Mouse (Mus musculus): ENCODE results near the gene Frmpd1. TPM values are rescaled to one million over a fixed set of nuclear protein-coding genes. Genes with fewer than 3 reads are reported as not detected.

The Frmpd1 gene
- 4.3 and 5.3 TPM in 2 replicates for polyA plus RNA-seq (2014; fragmentation: Nextera tagmentation; extraction: Ambion mirVana)

DNA sequence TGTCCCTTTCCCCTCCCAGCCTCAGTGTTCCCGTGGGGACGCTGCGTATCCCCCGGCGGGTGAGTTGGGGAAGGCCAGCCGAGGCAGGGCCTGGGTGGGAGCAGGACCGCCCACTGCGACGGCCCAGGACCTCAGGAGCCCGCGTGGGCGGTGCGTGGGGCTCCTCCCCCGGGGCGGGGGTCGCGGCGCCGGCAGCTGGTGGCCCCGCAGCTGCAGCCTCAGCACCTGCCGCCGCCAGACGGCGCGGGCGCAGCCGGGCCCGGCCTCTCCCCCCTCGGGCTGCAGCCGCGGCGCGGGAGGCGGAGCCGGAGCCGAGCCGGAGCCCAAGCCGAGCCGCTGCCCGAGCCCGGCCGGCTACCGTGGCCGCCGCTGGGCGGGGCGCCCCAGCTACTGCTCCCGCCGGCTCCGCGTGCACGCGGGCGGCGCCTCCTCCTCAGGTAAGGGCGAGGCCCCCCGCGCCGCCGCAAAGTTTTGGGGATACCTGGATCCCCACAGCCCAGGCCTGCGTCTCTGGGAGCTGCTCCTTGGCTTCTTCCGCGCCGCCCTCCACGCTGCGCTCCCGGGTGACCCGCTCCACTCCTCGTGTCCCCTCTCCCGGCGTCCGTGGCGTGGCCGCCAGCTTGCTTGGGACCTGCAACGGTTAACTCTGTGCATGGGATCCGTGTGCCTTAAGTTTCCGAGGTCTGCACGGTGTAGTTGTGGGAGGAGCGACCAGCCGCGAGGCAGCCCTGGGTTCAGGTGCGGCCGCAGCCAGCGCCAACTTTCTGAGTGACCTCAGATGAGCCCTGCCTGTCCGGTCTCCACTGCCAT, at the start of gene Frmpd1:
TSS of gene Frmpd1 (plus strand) at position 355 of the 810 bp plus-strand sequence.
- Histone ChIP-seq H3K9ac (ENCODE audit: low read depth, low read length) (peak within 1 kb of the TSS; percentile 71), H3K4me1 (ENCODE audit: control insufficient read depth, insufficient read depth, low read length) (0 out of 2 replicates have a peak, but pooled peaks cover 4% of the 10 kb centered on the region), H3K4me2 (ENCODE audit: low read depth, low read length) (peak within 1 kb of the TSS; percentile 100), H3K27ac (replicated peaks; ENCODE audit: low read depth, low read length) (no peak within 1 kb of the TSS), H3K9me3 (ENCODE audit: control insufficient read depth, low read length) (no peaks in the 10 kb centered on the region), H3K36me3 (ENCODE audit: control insufficient read depth, insufficient read depth, low read length) (no peaks in the 10 kb centered on the region), H3K4me3 (ENCODE audit: low read depth, low read length) (peak within 1 kb of the TSS; percentile 69), H3K27me3 (replicated peaks; ENCODE audit: control insufficient read depth, insufficient read depth, low read length) (peaks cover 23% of the 10 kb centered on the region)
- peak; percentile 78 for DNase-seq (ENCODE audit: low spot score)
- under 1% methylated on average over 27 of the region's 85 CpGs for WGBS
- ATAC-seq (ENCODE audit: low read depth): peak; percentile 91

DNA sequence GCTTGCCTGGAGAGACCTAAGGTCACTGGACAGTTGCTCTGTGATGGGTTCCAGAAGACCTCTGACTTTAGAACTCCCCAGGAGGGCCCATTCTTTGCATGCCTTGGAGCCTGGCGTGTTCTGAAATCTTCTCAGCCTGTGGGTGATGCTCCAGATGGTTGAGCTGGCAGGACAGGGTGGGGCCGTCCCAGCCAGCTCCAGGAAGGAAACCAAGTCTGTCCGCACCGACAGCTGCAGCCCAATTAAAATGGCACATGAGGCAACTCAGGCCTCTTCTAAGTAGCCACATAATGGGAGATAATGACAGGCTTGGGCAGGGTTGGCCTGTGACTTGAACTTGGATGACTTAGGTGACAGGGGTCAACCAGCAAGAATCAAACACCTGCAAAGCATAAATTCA, 47.0 kb upstream of the Frmpd1 start:
- Histone ChIP-seq H3K36me3 (ENCODE audit: control insufficient read depth, insufficient read depth, low read length) (no peaks in the 10 kb centered on the region), H3K4me2 (ENCODE audit: low read depth, low read length) (no peak overlapping the region), H3K9ac (ENCODE audit: low read depth, low read length) (no peak overlapping the region), H3K9me3 (ENCODE audit: control insufficient read depth, low read length) (no peaks in the 10 kb centered on the region), H3K4me3 (ENCODE audit: low read depth, low read length) (no peak overlapping the region), H3K27me3 (replicated peaks; ENCODE audit: control insufficient read depth, insufficient read depth, low read length) (no peaks in the 10 kb centered on the region), H3K27ac (replicated peaks; ENCODE audit: low read depth, low read length) (no peak overlapping the region), H3K4me1 (ENCODE audit: control insufficient read depth, insufficient read depth, low read length) (no peaks in the 10 kb centered on the region)
- no peak for ATAC-seq (ENCODE audit: low read depth)
- no peak for DNase-seq (ENCODE audit: low spot score)
- 22% methylated on average over 4 of the region's 4 CpGs for WGBS

DNA sequence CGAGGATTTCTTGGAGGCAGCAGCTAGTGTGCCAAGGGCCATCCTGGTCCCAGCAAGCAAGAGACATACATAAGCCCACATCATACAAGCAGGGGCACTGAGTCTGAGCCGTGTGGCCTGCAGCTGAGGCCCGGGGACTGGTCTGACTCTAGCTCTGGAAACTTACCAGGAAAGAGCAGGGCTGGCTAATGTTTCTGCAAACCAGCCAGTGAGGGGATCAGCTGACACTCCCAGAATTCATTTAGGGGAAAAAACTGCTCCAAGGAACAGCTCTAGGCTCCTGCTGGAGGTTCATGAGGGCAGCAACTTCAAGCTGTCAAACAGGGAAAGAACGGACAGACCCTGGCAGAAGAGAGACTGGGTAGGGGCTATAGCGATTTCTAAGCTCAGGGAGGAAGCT, 42.8 kb upstream of the Frmpd1 start:
- ATAC-seq (ENCODE audit: low read depth) (no peak), DNase-seq (ENCODE audit: low spot score) (no peak)
- Histone ChIP-seq H3K36me3 (ENCODE audit: control insufficient read depth, insufficient read depth, low read length) (no peaks in the 10 kb centered on the region), H3K4me2 (ENCODE audit: low read depth, low read length) (no peak overlapping the region), H3K9ac (ENCODE audit: low read depth, low read length) (no peak overlapping the region), H3K9me3 (ENCODE audit: control insufficient read depth, low read length) (no peaks in the 10 kb centered on the region), H3K4me3 (ENCODE audit: low read depth, low read length) (no peak overlapping the region), H3K27ac (replicated peaks; ENCODE audit: low read depth, low read length) (no peak overlapping the region), H3K27me3 (replicated peaks; ENCODE audit: control insufficient read depth, insufficient read depth, low read length) (no peaks in the 10 kb centered on the region), H3K4me1 (ENCODE audit: control insufficient read depth, insufficient read depth, low read length) (no peaks in the 10 kb centered on the region; the same call in 1 of the 2 replicates)
- 54% methylated on average over 5 of the region's 5 CpGs for WGBS

DNA sequence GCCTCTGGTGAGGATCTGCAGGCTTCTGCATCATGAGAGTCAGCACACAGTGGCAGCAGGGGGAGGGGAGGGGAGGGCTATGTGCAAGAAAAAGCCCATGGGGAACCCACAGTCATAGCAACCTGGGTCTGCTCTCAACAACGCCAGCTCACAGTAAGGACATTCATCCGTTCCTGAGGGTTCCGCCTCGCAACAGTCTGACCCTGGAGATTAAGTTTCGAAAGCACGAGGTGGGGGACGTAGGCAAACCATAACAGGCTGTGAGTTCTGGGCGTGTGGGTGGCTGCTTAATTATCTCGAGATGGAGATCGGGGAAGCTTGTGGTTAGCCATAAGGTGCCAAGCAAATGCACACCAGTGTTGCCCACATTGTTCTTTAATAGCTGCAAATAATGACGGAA, 42.3 kb upstream of the Frmpd1 start:
- ATAC-seq (ENCODE audit: low read depth): peak; percentile 74

DNA sequence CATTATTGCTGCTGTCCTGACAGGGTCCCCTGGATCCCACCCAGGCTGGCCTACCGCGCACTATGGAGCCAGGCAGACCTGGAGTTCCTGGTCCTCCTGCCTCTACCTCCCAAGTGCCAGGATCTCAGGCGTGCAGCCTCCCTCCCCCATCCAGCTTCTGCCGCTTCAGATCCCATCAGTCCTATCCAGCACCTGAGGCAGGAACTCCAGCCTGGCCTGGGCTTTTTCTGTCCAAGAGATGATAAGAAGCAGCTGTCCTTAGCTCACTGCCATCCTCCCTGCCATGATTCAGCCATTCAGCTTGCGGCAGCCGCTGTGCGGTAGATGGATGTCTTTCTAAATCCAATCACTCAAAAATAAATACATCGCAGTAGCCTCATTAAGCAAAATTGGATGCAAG, 41.7 kb upstream of the Frmpd1 start:
- WGBS: 58% methylated on average over 8 of the region's 8 CpGs
- Histone ChIP-seq H3K4me3 (ENCODE audit: low read depth, low read length) (no peak overlapping the region), H3K9me3 (ENCODE audit: control insufficient read depth, low read length) (no peaks in the 10 kb centered on the region), H3K36me3 (ENCODE audit: control insufficient read depth, insufficient read depth, low read length) (no peaks in the 10 kb centered on the region), H3K9ac (ENCODE audit: low read depth, low read length) (no peak overlapping the region), H3K27ac (replicated peaks; ENCODE audit: low read depth, low read length) (no peak overlapping the region), H3K4me2 (ENCODE audit: low read depth, low read length) (no peak overlapping the region), H3K4me1 (ENCODE audit: control insufficient read depth, insufficient read depth, low read length) (no peaks in the 10 kb centered on the region; the same call in 1 of the 2 replicates), H3K27me3 (replicated peaks; ENCODE audit: control insufficient read depth, insufficient read depth, low read length) (no peaks in the 10 kb centered on the region)
- ATAC-seq (ENCODE audit: low read depth) (no peak; the same call in 1 of the 2 replicates), DNase-seq (ENCODE audit: low spot score) (no peak)

More for the DNA sequence above, 42.3 kb upstream of the Frmpd1 start:
- H3K9me3 ChIP-seq (ENCODE audit: control insufficient read depth, low read length): no peaks in the 10 kb centered on the region
- H3K27ac ChIP-seq (replicated peaks; ENCODE audit: low read depth, low read length): no peak overlapping the region
- H3K4me1 ChIP-seq (ENCODE audit: control insufficient read depth, insufficient read depth, low read length): no peaks in the 10 kb centered on the region; the same call in 1 of the 2 replicates
- 28% methylated on average over 11 of the region's 11 CpGs for WGBS
- H3K9ac ChIP-seq (ENCODE audit: low read depth, low read length): no peak overlapping the region
- no peaks in the 10 kb centered on the region for H3K36me3 ChIP-seq (ENCODE audit: control insufficient read depth, insufficient read depth, low read length)
- peak overlapping the region; percentile 13; the same call in 1 of the 2 replicates for H3K4me2 ChIP-seq (ENCODE audit: low read depth, low read length)
- peak; percentile 65 for DNase-seq (ENCODE audit: low spot score)
- H3K4me3 ChIP-seq (ENCODE audit: low read depth, low read length): no peak overlapping the region
- H3K27me3 ChIP-seq (replicated peaks; ENCODE audit: control insufficient read depth, insufficient read depth, low read length): no peaks in the 10 kb centered on the region

DNA sequence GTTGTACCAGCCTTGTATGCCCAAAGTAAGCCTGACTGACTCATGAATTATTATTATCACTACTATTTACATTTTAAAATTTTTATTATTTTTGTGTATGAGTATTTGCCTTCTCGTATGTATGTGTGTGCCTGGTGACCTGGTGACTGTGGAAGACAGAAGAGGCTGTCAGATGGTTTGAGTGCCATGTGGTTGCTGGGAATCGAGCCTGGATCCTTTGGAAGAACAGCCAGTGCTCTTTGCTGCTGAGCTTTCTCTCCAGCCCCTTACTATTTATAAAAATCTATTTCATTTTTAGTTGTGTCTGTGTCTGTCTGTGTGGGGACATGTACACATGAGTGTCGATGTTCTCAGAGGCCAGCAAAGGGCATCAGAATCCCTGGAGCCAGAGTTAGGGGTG, 28.2 kb upstream of the Frmpd1 start:
- ATAC-seq (ENCODE audit: low read depth) (no peak), DNase-seq (ENCODE audit: low spot score) (no peak)
- WGBS: 69% methylated on average over 3 of the region's 3 CpGs
- no peaks in the 10 kb centered on the region for H3K27me3 ChIP-seq (replicated peaks; ENCODE audit: control insufficient read depth, insufficient read depth, low read length)
- no peaks in the 10 kb centered on the region for H3K36me3 ChIP-seq (ENCODE audit: control insufficient read depth, insufficient read depth, low read length)
- H3K4me2 ChIP-seq (ENCODE audit: low read depth, low read length): no peak overlapping the region
- H3K9me3 ChIP-seq (ENCODE audit: control insufficient read depth, low read length): no peaks in the 10 kb centered on the region
- no peaks in the 10 kb centered on the region for H3K4me1 ChIP-seq (ENCODE audit: control insufficient read depth, insufficient read depth, low read length)
- H3K4me3 ChIP-seq (ENCODE audit: low read depth, low read length): no peak overlapping the region
- no peak overlapping the region for H3K27ac ChIP-seq (replicated peaks; ENCODE audit: low read depth, low read length)
- H3K9ac ChIP-seq (ENCODE audit: low read depth, low read length): no peak overlapping the region

DNA sequence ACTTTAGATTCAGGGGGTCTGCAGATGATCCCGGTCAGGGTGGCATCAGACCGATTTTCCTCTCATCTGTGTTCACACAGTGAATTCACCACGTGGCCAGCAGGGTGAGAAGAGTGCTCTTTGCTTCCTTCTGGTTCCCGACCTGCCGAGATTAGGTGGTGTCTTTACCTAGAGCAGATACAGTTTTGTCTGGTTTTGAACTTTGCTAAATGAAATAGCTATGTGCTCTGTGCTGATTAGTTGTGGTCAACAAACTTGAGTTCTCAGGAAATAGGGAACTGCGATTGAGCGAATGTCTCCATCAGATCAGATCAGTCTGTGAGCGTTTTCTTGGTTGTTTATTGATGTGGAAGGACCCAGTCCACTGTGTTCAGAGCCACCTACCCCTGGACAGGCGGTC, 26.1 kb upstream of the Frmpd1 start:
- no peak overlapping the region for H3K9ac ChIP-seq (ENCODE audit: low read depth, low read length)
- no peaks in the 10 kb centered on the region for H3K36me3 ChIP-seq (ENCODE audit: control insufficient read depth, insufficient read depth, low read length)
- WGBS: 70% methylated on average over 9 of the region's 9 CpGs
- H3K4me3 ChIP-seq (ENCODE audit: low read depth, low read length): no peak overlapping the region
- DNase-seq (ENCODE audit: low spot score): no peak
- no peak for ATAC-seq (ENCODE audit: low read depth)
- no peak overlapping the region for H3K27ac ChIP-seq (replicated peaks; ENCODE audit: low read depth, low read length)
- no peaks in the 10 kb centered on the region for H3K4me1 ChIP-seq (ENCODE audit: control insufficient read depth, insufficient read depth, low read length)
- no peaks in the 10 kb centered on the region for H3K27me3 ChIP-seq (replicated peaks; ENCODE audit: control insufficient read depth, insufficient read depth, low read length)
- no peaks in the 10 kb centered on the region for H3K9me3 ChIP-seq (ENCODE audit: control insufficient read depth, low read length)
- no peak overlapping the region for H3K4me2 ChIP-seq (ENCODE audit: low read depth, low read length)

DNA sequence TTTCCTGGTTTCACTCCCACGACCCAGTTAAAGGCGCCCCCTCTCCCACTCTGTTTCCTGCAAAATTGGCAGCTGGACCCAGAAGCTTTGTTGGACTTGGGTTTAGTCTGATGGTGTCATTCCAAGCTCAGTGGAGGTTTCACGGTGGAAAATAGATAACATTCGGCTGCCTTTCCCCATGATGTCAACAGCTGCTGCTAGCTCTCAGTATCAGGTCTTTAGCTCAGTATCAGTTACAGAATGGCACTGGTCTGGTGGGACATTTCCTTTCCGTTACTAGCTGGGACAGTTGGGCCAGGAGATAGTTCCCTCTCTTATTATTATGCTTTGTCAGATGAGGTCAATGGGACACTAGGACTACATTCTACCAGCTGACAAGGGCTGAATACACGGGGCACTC, 23.9 kb upstream of the Frmpd1 start:
- ATAC-seq (ENCODE audit: low read depth) (no peak), DNase-seq (ENCODE audit: low spot score) (peak; percentile 8)
- H3K4me1 ChIP-seq (ENCODE audit: control insufficient read depth, insufficient read depth, low read length): no peaks in the 10 kb centered on the region
- WGBS: 69% methylated on average over 6 of the region's 6 CpGs
- H3K4me2 ChIP-seq (ENCODE audit: low read depth, low read length): no peak overlapping the region
- no peaks in the 10 kb centered on the region for H3K9me3 ChIP-seq (ENCODE audit: control insufficient read depth, low read length)
- no peaks in the 10 kb centered on the region for H3K36me3 ChIP-seq (ENCODE audit: control insufficient read depth, insufficient read depth, low read length)
- H3K9ac ChIP-seq (ENCODE audit: low read depth, low read length): no peak overlapping the region
- H3K4me3 ChIP-seq (ENCODE audit: low read depth, low read length): no peak overlapping the region
- H3K27ac ChIP-seq (replicated peaks; ENCODE audit: low read depth, low read length): no peak overlapping the region
- no peaks in the 10 kb centered on the region for H3K27me3 ChIP-seq (replicated peaks; ENCODE audit: control insufficient read depth, insufficient read depth, low read length)

DNA sequence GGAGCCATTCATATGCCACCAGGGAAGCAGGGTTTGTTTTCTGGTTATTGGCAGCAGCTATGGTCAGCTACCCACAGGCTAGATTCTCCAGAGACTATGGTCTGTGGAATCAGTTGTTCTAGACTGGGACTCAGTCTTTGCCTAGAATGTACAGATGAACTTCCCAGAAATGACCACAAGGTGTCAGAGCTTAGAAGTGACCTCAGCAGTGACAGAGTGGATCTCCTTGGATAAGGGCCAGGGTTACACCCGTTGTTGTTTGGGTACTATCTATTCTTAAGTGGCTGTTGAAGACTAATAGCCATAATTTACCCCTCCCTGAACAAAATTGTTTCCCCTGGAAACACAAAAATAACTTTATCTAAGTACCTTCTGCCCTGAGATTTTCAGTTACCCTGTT, 21.0 kb upstream of the Frmpd1 start:
- Histone ChIP-seq H3K4me2 (ENCODE audit: low read depth, low read length) (no peak overlapping the region), H3K27me3 (replicated peaks; ENCODE audit: control insufficient read depth, insufficient read depth, low read length) (no peaks in the 10 kb centered on the region), H3K4me3 (ENCODE audit: low read depth, low read length) (no peak overlapping the region), H3K9me3 (ENCODE audit: control insufficient read depth, low read length) (no peaks in the 10 kb centered on the region), H3K36me3 (ENCODE audit: control insufficient read depth, insufficient read depth, low read length) (no peaks in the 10 kb centered on the region), H3K4me1 (ENCODE audit: control insufficient read depth, insufficient read depth, low read length) (no peaks in the 10 kb centered on the region), H3K9ac (ENCODE audit: low read depth, low read length) (no peak overlapping the region), H3K27ac (replicated peaks; ENCODE audit: low read depth, low read length) (no peak overlapping the region)
- WGBS: 26% methylated on average over 1 of the region's 1 CpGs
- peak; percentile 43 for DNase-seq (ENCODE audit: low spot score)
- ATAC-seq (ENCODE audit: low read depth): no peak
